Mouse (Mus musculus) G1E (cell line): ENCODE measurements around the gene Fcmr. TPM values are rescaled to one million over a fixed set of nuclear protein-coding genes. Genes with fewer than 3 reads are reported as not detected.

Experiments used
- ATAC-seq: 2 replicates; pipeline ENCODE4 v1.8.0; 2016; ENCODE audit warnings: mild to moderate bottlenecking; ENCODE audit not compliant: insufficient number of reproducible peaks, poor library complexity, low FRiP score, severe bottlenecking; ENCODE audit errors: extremely low read depth
- DNase-seq: peaks from one replicate; pipeline ENCODE4 v3.0.0; 2012; ENCODE audit warnings: low spot score
- H3K27me3 ChIP-seq: 2 replicates; pipeline ENCODE4 v1.6.1; 2012; ENCODE audit warnings: mild to moderate bottlenecking, low read length, inconsistent platforms; ENCODE audit not compliant: insufficient read depth
- H3K36me3 ChIP-seq: replicated peaks from 2 replicates; pipeline ENCODE3; 2012; ENCODE audit warnings: mild to moderate bottlenecking, inconsistent platforms
- H3K4me1 ChIP-seq: 2 replicates; pipeline ENCODE4 v1.6.1; 2012; ENCODE audit warnings: low read depth, low read length, inconsistent platforms, mixed read lengths; ENCODE audit not compliant: insufficient read depth
- H3K4me3 ChIP-seq: 2 replicates; pipeline ENCODE4 v1.5.1; 2012; ENCODE audit warnings: low read depth, mild to moderate bottlenecking, inconsistent platforms, low read length, moderate library complexity, mixed read lengths
- H3K9me3 ChIP-seq: replicated peaks from 2 replicates; pipeline ENCODE4 v1.6.1; 2012; ENCODE audit warnings: inconsistent platforms
- CTCF ChIP-seq: IDR thresholded peaks from 2 replicates; pipeline ENCODE4 v1.5.1; 2012; ENCODE audit warnings: low read depth, low read length, inconsistent platforms, mixed read lengths
- GATA1 ChIP-seq: IDR thresholded peaks from 2 replicates; pipeline ENCODE4 v1.6.1; 2012; ENCODE audit warnings: borderline replicate concordance, low read length, inconsistent platforms, mixed read lengths
- GATA2 ChIP-seq: IDR thresholded peaks from 2 replicates; pipeline ENCODE4 v1.6.1; 2012; ENCODE audit warnings: low read depth, low read length, inconsistent platforms, borderline replicate concordance
- POLR2AphosphoS5 ChIP-seq: IDR thresholded peaks from 2 replicates; pipeline ENCODE4 v1.6.1; 2012; ENCODE audit warnings: low read depth, low read length, inconsistent platforms; ENCODE audit not compliant: insufficient replicate concordance
- TAL1 ChIP-seq: conservative IDR thresholded peaks from 2 replicates; pipeline ENCODE4 v1.6.1; 2012; ENCODE audit warnings: low read depth, low read length, inconsistent platforms, mixed read lengths
- polyA plus RNA-seq: library from polyadenylated mRNA; stranded (reverse); fragments of >175 nt; gene quantifications from 2 replicates; pipeline ENCODE4 v1.2.3, GENCODE M21; 2012
- total RNA-seq, 2 experiments: library from RNA; stranded (forward) in 1 of 2; stranded (reverse) in 1 of 2; fragments of 200-1000 nt in 1 of 2; fragments of >200 nt in 1 of 2; fragmentation: Nextera tagmentation in 1 of 2; gene quantifications; 2 replicates each; pipeline ENCODE4 v1.2.3; 2014 to 2017

Gene Fcmr
- total RNA-seq (2014; fragmentation: Nextera tagmentation) (not detected in 2 replicates), total RNA-seq (2017) (0.35 TPM in 1 of 2 replicates, not detected in the other), polyA plus RNA-seq (not detected in 2 replicates)

GRCm38 (mm10) chr1:130865541-130866221 lies at the start of gene Fcmr:
TSS of gene Fcmr (plus strand) at chr1:130865669.
- ATAC-seq (no peak), DNase-seq (no peak)
- Histone ChIP-seq H3K9me3 (no peaks in the 10 kb centered on the region), H3K4me3 (no peak within 1 kb of the TSS), H3K4me1 (no peaks in the 10 kb centered on the region), H3K27me3 (peaks cover 9% of the 10 kb centered on the region; the same call in 1 of the 2 replicates), H3K36me3 (no peaks in the 10 kb centered on the region)
- TF ChIP-seq TAL1 (no peak), CTCF (no peak), POLR2AphosphoS5 (no peak), GATA1 (no peak), GATA2 (no peak)

GRCm38 (mm10) chr1:130819737-130820136 lies 45.7 kb upstream of the Fcmr start:
- no peaks in the 10 kb centered on the region for H3K4me1 ChIP-seq
- ATAC-seq (no peak), DNase-seq (no peak)
- peaks cover 24% of the 10 kb centered on the region for H3K27me3 ChIP-seq
- H3K9me3 ChIP-seq = no peaks in the 10 kb centered on the region
- H3K4me3 ChIP-seq = no peak overlapping the region
- TF ChIP-seq CTCF (no peak), GATA1 (no peak), POLR2AphosphoS5 (no peak), GATA2 (no peak), TAL1 (no peak)
- no peaks in the 10 kb centered on the region for H3K36me3 ChIP-seq

GRCm38 (mm10) chr1:130820316-130821148 lies 44.9 kb upstream of the Fcmr start:
- Histone ChIP-seq H3K4me1 (no peaks in the 10 kb centered on the region), H3K9me3 (no peaks in the 10 kb centered on the region), H3K36me3 (no peaks in the 10 kb centered on the region), H3K4me3 (no peak overlapping the region), H3K27me3 (peaks cover 28% of the 10 kb centered on the region)
- ATAC-seq (no peak), DNase-seq (no peak)
- no peak for TF ChIP-seq POLR2AphosphoS5
- no peak for TF ChIP-seq GATA2
- TF ChIP-seq CTCF = no peak
- no peak for TF ChIP-seq GATA1
- no peak for TF ChIP-seq TAL1

GRCm38 (mm10) chr1:130821149-130821471 lies 44.4 kb upstream of the Fcmr start:
- ATAC-seq = no peak
- no peaks in the 10 kb centered on the region for H3K36me3 ChIP-seq
- H3K9me3 ChIP-seq = no peaks in the 10 kb centered on the region
- H3K4me3 ChIP-seq = no peak overlapping the region
- peaks cover 28% of the 10 kb centered on the region for H3K27me3 ChIP-seq
- TF ChIP-seq GATA2 (no peak), POLR2AphosphoS5 (no peak), CTCF (no peak), GATA1 (no peak), TAL1 (no peak)
- DNase-seq = no peak
- H3K4me1 ChIP-seq = no peaks in the 10 kb centered on the region

GRCm38 (mm10) chr1:130821911-130822625 lies 43.4 kb upstream of the Fcmr start:
- Histone ChIP-seq H3K27me3 (peaks cover 31% of the 10 kb centered on the region), H3K4me3 (no peak overlapping the region), H3K9me3 (no peaks in the 10 kb centered on the region), H3K36me3 (no peaks in the 10 kb centered on the region), H3K4me1 (peaks cover 4% of the 10 kb centered on the region; the same call in 1 of the 2 replicates)
- ATAC-seq (no peak), DNase-seq (no peak)
- TF ChIP-seq POLR2AphosphoS5 = no peak
- no peak for TF ChIP-seq GATA1

GRCm38 (mm10) chr1:130826448-130826847 lies 39.0 kb upstream of the Fcmr start, which contains the start of gene Pigr:
TSS of gene Pigr (plus strand) at chr1:130826684.
- no peaks in the 10 kb centered on the region for H3K9me3 ChIP-seq
- TF ChIP-seq GATA1 = no peak
- TF ChIP-seq GATA2 = no peak
- ATAC-seq (no peak), DNase-seq (no peak)
- H3K4me1 ChIP-seq = peaks cover 4% of the 10 kb centered on the region; the same call in 1 of the 2 replicates
- peaks cover 38% of the 10 kb centered on the region for H3K27me3 ChIP-seq
- no peak within 1 kb of the TSS for H3K4me3 ChIP-seq
- no peaks in the 10 kb centered on the region for H3K36me3 ChIP-seq

GRCm38 (mm10) chr1:130828656-130829055 lies 36.8 kb upstream of the Fcmr start:
- Histone ChIP-seq H3K4me3 (no peak overlapping the region), H3K9me3 (no peaks in the 10 kb centered on the region), H3K27me3 (peaks cover 25% of the 10 kb centered on the region), H3K36me3 (no peaks in the 10 kb centered on the region), H3K4me1 (peaks cover 4% of the 10 kb centered on the region; the same call in 1 of the 2 replicates)
- ATAC-seq (no peak), DNase-seq (no peak)
- TF ChIP-seq CTCF = no peak
- no peak for TF ChIP-seq POLR2AphosphoS5
- no peak for TF ChIP-seq GATA1
- no peak for TF ChIP-seq GATA2
- TF ChIP-seq TAL1 = no peak
